Mouse (Mus musculus) megakaryocyte-erythroid progenitor cell, adult 5 weeks (primary cell): ENCODE results near the gene Fkbp9. TPM values are rescaled to one million over a fixed set of nuclear protein-coding genes. Genes with fewer than 3 reads are reported as not detected.

Source experiments
- polyA plus RNA-seq: library from polyadenylated mRNA; stranded (reverse); fragments of >175 nt; gene quantifications from 2 replicates; pipeline ENCODE4 v1.2.3, GENCODE M21; 2012

Gene Fkbp9
- 2.7 and 3.0 TPM in 2 replicates for polyA plus RNA-seq

DNA sequence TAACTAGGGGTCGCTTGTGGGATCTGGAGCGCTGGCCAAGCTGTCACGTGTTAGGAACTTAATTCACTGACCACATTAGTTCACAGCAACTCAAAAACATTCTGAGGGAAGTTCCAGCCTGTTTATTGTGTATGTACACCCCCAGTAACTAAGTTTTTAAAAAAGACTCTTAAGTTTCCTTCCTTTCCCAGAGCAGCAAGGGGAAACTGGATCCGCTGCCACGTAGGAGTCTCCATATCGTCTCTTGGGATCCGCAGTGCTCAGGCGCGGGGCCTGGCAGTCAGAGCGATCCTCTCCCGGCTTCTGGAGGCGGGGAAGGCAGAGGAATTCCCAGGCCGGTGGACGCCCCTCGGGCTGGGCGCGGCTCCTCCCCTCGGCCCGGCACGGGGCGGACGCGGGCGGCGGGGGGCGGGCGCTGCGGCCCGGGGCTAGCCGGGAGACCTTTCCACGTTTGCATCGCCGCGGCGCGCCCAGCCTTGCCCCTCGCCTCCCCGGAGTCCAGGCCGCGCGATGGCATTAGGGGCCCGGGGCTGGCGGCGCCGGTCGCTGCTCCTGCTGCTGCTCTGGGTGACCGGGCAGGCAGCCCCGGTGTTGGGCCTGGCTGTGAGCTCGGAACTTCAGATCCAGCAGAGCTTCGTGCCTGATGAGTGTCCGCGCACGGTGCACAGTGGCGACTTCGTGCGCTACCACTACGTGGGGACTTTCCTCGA, at the start of gene Fkbp9:
Gene Fkbp9, plus strand, starts transcription at position 363 of the 710 bp plus-strand sequence.

DNA sequence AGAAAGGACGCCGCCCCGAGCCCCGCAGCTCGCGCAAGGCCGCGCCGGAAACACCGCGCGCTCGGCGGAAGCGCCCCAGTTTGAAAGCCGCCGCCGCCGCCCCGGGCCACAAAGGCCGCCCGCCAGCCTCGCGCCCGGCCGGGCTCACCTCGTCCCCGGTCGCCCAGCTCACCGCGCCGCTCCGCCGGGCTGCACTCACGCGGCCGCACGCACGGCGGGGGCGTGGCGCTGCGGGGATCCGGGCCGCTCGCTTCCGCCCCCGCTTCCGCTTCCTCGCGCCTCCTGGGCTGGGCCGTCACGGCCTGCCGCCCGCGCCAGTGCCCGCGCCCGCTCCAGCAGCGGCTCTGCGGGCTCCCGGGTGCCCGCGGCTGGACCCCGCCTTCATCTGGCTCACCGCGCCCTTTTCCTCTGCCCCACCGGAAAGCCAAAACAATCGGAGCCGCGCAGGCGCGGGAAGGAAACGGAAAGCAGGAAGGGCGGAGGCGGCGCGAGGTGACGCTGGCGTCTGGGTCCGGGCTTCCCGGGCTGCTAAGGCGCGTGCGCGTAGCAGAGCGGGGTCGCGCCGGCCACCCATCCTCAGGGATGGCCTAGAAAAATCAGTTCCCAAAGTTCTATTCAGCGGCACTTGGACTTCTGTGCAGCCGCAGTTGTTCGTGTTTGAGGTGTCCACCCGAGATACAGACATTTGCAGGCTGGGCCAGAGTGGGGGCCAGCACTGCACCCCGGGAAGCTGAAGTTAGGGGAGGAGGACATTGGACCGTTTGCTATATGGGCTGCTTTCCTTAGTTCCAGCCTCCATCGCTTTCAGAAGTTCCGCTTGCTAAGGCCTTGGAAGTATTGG, 34.3 kb upstream of the Fkbp9 start, which contains the start of gene Kbtbd2:
Gene Kbtbd2, minus strand, starts transcription at position 503 of the 841 bp plus-strand sequence.

DNA sequence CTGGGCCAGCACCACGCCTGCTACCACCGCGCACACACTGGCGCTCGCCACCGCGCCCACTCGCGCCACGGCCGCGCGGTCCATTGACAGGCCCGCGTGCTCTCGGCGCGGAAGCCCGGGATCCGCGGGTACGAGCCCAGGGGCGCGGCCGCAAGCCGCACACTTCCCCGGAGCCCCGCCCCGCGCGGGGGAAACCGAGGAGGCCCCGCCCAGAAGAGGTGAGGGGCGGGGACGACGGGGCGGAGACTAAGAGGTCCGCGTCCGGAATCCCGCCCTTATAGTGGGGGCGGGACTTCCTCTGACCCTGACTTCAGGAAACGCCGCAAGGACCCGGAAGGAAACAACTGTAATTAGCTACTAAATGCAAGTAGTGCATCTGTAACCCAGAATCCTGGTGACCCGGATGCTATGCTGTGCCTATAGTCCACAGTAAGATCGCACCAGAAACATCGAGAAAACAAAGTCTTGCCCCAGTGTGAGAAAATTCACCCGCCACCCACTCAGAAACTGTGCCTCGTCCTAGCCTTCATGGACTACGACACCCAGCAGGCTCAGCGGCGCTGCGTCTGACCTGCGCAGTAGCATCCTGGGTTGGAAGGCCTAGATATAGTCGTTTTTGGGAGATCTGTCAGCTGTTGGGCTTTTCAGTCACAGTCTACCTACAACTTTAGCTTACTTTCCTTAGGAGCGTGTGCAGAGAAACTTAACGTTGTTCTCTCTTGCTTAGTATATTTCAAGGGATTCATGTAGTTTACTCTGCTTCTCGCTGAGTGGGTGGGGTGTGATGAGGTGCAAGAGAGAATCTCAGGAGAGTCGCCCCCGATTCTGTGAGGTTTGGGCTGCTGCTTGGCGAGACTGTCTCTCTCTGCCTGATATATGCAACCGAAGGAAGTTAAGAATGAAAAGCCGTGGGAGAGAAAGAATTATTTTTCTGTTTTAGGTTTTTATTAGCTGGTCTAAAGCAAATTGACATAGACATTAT, 92.2 kb downstream of the Fkbp9 start, which contains the start of the genes Nt5c3 and Vmn1r4:
Gene Nt5c3, minus strand, starts transcription at position 207 of the 982 bp plus-strand sequence.
Gene Vmn1r4, plus strand, starts transcription at position 290 of the 982 bp plus-strand sequence.

Other genes with a start within 250 kb of the Fkbp9 start
- gene Lsm5, start 127.3 kb upstream of the Fkbp9 start, polyA plus RNA-seq, result 1.3 TPM in 2 replicates
- 11.2 and 13.8 TPM in 2 replicates for gene Avl9, start 117.2 kb upstream of the Fkbp9 start, polyA plus RNA-seq
- 5.6 and 7.5 TPM in 2 replicates for gene Kbtbd2, start 34.2 kb upstream of the Fkbp9 start, polyA plus RNA-seq
- gene Nt5c3, start 91.9 kb downstream of the Fkbp9 start, polyA plus RNA-seq, result 44.9 and 63.9 TPM in 2 replicates
- gene Vmn1r4, start 92.0 kb downstream of the Fkbp9 start, polyA plus RNA-seq, result 0.11 TPM in 1 of 2 replicates, not detected in the other
- not detected in 2 replicates for gene Vmn1r5, start 138.2 kb downstream of the Fkbp9 start, polyA plus RNA-seq
- not detected in 2 replicates for gene Vmn1r6, start 165.2 kb downstream of the Fkbp9 start, polyA plus RNA-seq
- not detected in 2 replicates for gene Vmn1r7, start 193.3 kb downstream of the Fkbp9 start, polyA plus RNA-seq
- not detected in 2 replicates for gene Vmn1r8, start 200.2 kb downstream of the Fkbp9 start, polyA plus RNA-seq
- not detected in 2 replicates for gene Vmn1r9, start 234.7 kb downstream of the Fkbp9 start, polyA plus RNA-seq